Mouse (Mus musculus): ENCODE data around the gene Nxnl2.
"Not testable (repeated sequence)": the region's sequence is repeated elsewhere in the genome, so short reads cannot be mapped to it uniquely, and the experiment has no call there.

- TF ChIP-seq EP300, CTCF (IDR thresholded peaks at IDR 0.05; ENCODE audit: low read depth): not testable (repeated sequence)
Observed at GRCm38 (mm10) chr13:51204081-51204480, 33.3 kb downstream of the Nxnl2 start.

All from liver, embryonic 14.5 days (tissue).